Mouse (Mus musculus) CD4-positive, CD25-positive, alpha-beta regulatory T cell, adult 2 months (primary cell): Measurements from ENCODE around the gene Gm3776.
A peak's percentile ranks its signal among the peaks of the same experiment; 100 is the strongest.
"Not testable (repeated sequence)": the region's sequence is repeated elsewhere in the genome, so short reads cannot be mapped to it uniquely, and the experiment has no call there.

Experiments used
- DNase-seq: peaks from one replicate; pipeline ENCODE4 v3.0.0-alpha.2; 2012; ENCODE audit warnings: low read depth, low spot score

Gm3776 gene

GRCm38 (mm10) chr9:78292462-78292861 is 35.5 kb downstream of the Gm3776 start:
- DNase-seq: not testable (repeated sequence)

GRCm38 (mm10) chr9:78293683-78294082 is 36.8 kb downstream of the Gm3776 start:
- not testable (repeated sequence) for DNase-seq

- DNase-seq: not testable (repeated sequence)
Observed at GRCm38 (mm10) chr9:78294781-78295180, 37.9 kb downstream of the Gm3776 start.

- DNase-seq: peak; percentile 65
Observed at GRCm38 (mm10) chr9:78296089-78296488, 39.2 kb downstream of the Gm3776 start.

- no peak for DNase-seq
Observed at GRCm38 (mm10) chr9:78298232-78298631, 41.3 kb downstream of the Gm3776 start.

- not testable (repeated sequence) for DNase-seq
Observed at GRCm38 (mm10) chr9:78299143-78299542, 42.2 kb downstream of the Gm3776 start.

- DNase-seq: not testable (repeated sequence)
Observed at GRCm38 (mm10) chr9:78308122-78308521, 51.2 kb downstream of the Gm3776 start.

GRCm38 (mm10) chr9:78314696-78315095 is 57.8 kb downstream of the Gm3776 start, which contains the start of gene Omt2a:
Omt2a (minus strand) TSS chr9:78314796.
- DNase-seq: no peak
